Mouse (Mus musculus): ENCODE data around the gene Plppr5.

DNA sequence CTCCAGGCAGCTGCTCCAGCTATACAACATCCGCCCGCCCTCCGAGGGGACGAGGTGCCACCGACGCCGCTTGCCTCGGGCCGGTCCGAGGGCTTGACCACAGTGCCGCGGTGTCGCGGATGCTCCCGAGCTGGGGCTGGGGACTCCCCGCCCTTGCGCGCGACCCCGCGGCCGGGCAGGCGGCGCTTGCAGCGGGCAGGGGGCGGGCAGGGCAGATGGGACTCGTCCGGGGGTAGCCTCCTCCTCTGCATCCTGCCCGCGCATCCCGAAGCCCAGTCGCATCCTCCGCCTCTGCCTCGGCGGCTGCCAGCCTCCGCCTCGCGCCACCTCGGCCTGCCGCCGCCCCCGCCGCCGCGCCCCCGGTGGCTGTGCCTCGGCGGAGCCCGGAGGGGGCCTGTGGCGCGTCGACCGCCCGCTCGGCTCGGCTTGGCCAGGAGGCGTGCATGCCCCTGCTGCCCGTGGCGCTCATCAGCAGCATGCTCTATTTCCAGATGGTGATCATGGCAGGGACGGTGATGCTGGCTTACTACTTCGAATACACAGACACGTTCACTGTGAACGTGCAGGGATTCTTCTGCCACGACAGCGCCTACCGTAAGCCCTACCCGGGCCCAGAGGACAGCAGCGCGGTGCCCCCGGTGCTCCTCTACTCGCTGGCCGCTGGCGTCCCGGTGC is 754 bp downstream of the Plppr5 start:
- TF ChIP-seq GATA1 (IDR thresholded peaks at IDR 0.05; ENCODE audit: borderline replicate concordance, low read length) (no peak), FLI1 (IDR thresholded peaks at IDR 0.05; ENCODE audit: low read length) (no peak)
